Mouse (Mus musculus) urinary bladder, postnatal 4 days (tissue): Measurements from ENCODE around the gene Erbb3.

ENCODE experiments used
- DNase-seq, 2 experiments: peaks; one replicate each; pipeline ENCODE4 v3.0.0; 2021 to 2022; ENCODE audit warnings: low spot score in 2 of 2

Erbb3 gene

GRCm38 (mm10) chr10:128526366-128527356 lies 62.8 kb downstream of the Erbb3 start:
- DNase-seq = no peak

- peak; percentile 92 to 94 for DNase-seq
These were observed 63.7 kb downstream of the Erbb3 start, which contains the start of gene Esyt1 for GRCm38 (mm10) chr10:128525671-128526308. Esyt1 (minus strand) TSS chr10:128525871.

- peak; percentile 54 to 71 for DNase-seq
These were observed 64.5 kb downstream of the Erbb3 start for GRCm38 (mm10) chr10:128524732-128525662.

- DNase-seq = no peak
These were observed 65.2 kb downstream of the Erbb3 start for GRCm38 (mm10) chr10:128524111-128524731.

- DNase-seq = no peak
These were observed 67.1 kb downstream of the Erbb3 start for GRCm38 (mm10) chr10:128522351-128522750.

- DNase-seq = peak in 1 of 2 experiments; percentile 45
These were observed 68.9 kb downstream of the Erbb3 start for GRCm38 (mm10) chr10:128520591-128520990.

- DNase-seq = peak in 1 of 2 experiments; percentile 62
These were observed 70.6 kb downstream of the Erbb3 start for GRCm38 (mm10) chr10:128518833-128519232.
